Mouse (Mus musculus) heart, adult 2 months (tissue): ENCODE results near the gene Ano1. TPM values are rescaled to one million over a fixed set of nuclear protein-coding genes. Genes with fewer than 3 reads are reported as not detected.
A peak's percentile ranks its signal among the peaks of the same experiment; 100 is the strongest.

Source experiments
- DNase-seq, 2 experiments: peaks; one replicate each; pipeline ENCODE4 v3.0.0; 2021
- H3K27ac ChIP-seq: fragments of 200-600 bp; 2 replicates; pipeline ENCODE4 v1.8.1; 2022
- H3K27me3 ChIP-seq: fragments of 200-500 bp; 2 replicates; pipeline ENCODE4 v1.6.1; 2012; ENCODE audit warnings: mild to moderate bottlenecking, low read length, inconsistent platforms, mixed read lengths; ENCODE audit not compliant: control insufficient read depth, insufficient read depth
- H3K36me3 ChIP-seq: fragments of 200-500 bp; 2 replicates; pipeline ENCODE4 v1.6.1; 2012; ENCODE audit warnings: low read length, inconsistent platforms; ENCODE audit not compliant: control insufficient read depth, insufficient read depth
- H3K4me1 ChIP-seq: fragments of 200-500 bp; 2 replicates; pipeline ENCODE4 v1.6.1; 2011; ENCODE audit warnings: low read length; ENCODE audit not compliant: control insufficient read depth, insufficient read depth
- H3K4me3 ChIP-seq: fragments of 200-600 bp; 2 replicates; pipeline ENCODE4 v1.8.1; 2022
- H3K79me2 ChIP-seq: fragments of 200-500 bp; replicated peaks from 2 replicates; pipeline ENCODE4 v1.6.1; 2012; ENCODE audit warnings: mild to moderate bottlenecking, inconsistent platforms, low read length, moderate library complexity, mixed read lengths; ENCODE audit not compliant: control insufficient read depth, insufficient read depth
- H3K9ac ChIP-seq: fragments of 200-500 bp; 2 replicates; pipeline ENCODE4 v1.6.1; 2012; ENCODE audit warnings: low read depth, mild to moderate bottlenecking, control low read depth, inconsistent platforms, low read length, mixed read lengths
- CTCF ChIP-seq: fragments of 200-600 bp; IDR thresholded peaks from 2 replicates; pipeline ENCODE4 v1.8.1; 2022; ENCODE audit warnings: antibody characterized with exemption, mild to moderate bottlenecking, moderate library complexity
- EP300 ChIP-seq: fragments of 200-500 bp; IDR thresholded peaks from 2 replicates; pipeline ENCODE4 v1.6.1; 2011; ENCODE audit warnings: low read depth, low read length, control low read depth; ENCODE audit not compliant: insufficient read depth
- POLR2A ChIP-seq: fragments of 200-500 bp; IDR thresholded peaks from 2 replicates; pipeline ENCODE4 v1.6.1; 2011; ENCODE audit warnings: mild to moderate bottlenecking, low read depth, low read length, control low read depth; ENCODE audit not compliant: insufficient read depth
- WGBS: fragments of 180-500 bp; shearing (Covaris S2); methylation state at CpG from one replicate; pipeline ENCODE4 v1.1.7; 2018; 5-methylcytosine and 5-hydroxymethylcytosine counted together
- intact Hi-C: fragments of 180-260 bp; cut with DNase I; formaldehyde crosslinking; loops from one replicate; pipeline ENCODE4 v1.15.1; 2025
- long read RNA-seq: library from polyadenylated mRNA; stranded (forward); transcript quantifications from one replicate; pipeline ENCODE4 v2.0.0, GENCODE M21; 2021
- polyA plus RNA-seq: library from polyadenylated mRNA; depleted of rRNA; stranded (reverse); fragments of >200 nt; gene quantifications from 2 replicates; pipeline ENCODE4 v1.2.3, GENCODE M21; 2012; rRNA removed
- total RNA-seq, 2 experiments: library from RNA; stranded (reverse); gene quantifications; 2 replicates each; pipeline ENCODE4 v1.2.3; 2021

Ano1 gene
- total RNA-seq (10 to 100 TPM; 11.1 to 11.7 TPM), polyA plus RNA-seq (11.7 and 12.5 TPM in 2 replicates)
- long read RNA-seq, partial matches to known transcripts, result 1 of 1 reads
- long read RNA-seq, other reads (novel, unspliced or antisense), result 0 of 1 reads

DNA sequence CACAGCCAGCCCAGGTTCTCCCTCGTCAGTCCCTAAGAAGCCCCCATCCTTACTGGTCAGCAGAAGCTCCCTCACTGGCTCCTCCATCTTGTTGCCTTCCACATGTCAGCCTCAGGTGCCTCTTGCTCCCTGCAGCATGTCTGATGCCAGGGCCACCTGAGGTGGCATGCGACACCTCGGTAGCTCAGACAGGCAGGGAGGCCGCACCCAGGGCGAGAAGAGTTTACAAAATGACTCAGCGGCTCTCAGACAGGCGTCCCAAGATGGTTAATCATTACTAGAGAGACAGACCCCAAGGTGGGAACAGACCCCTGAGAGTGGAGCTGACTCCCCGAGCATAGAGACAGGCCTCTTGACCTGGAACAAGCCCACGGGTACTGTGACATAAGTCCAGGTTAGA, at the start of gene Ano1:
Gene Ano1 (minus strand): TSS at position 142 of the 400 bp plus-strand sequence.
- intact Hi-C loops, result no loop called here
- H3K36me3 ChIP-seq, result no peaks in the 10 kb centered on the region
- 87% methylated on average over 9 of the region's 9 CpGs for WGBS
- DNase-seq, result no peak
- H3K4me1 ChIP-seq, result no peaks in the 10 kb centered on the region
- H3K27me3 ChIP-seq, result no peaks in the 10 kb centered on the region
- H3K79me2 ChIP-seq, result no peaks in the 10 kb centered on the region
- no peak within 1 kb of the TSS for H3K9ac ChIP-seq
- H3K4me3 ChIP-seq, result no peak within 1 kb of the TSS
- TF ChIP-seq CTCF (no peak), POLR2A (no peak), EP300 (no peak)
- H3K27ac ChIP-seq, result no peak within 1 kb of the TSS

GRCm38 (mm10) chr7:144798471-144798870, 46.7 kb upstream of the Ano1 start:
- no peak for DNase-seq
- H3K36me3 ChIP-seq, result no peaks in the 10 kb centered on the region
- H3K9ac ChIP-seq, result no peak overlapping the region
- TF ChIP-seq POLR2A (no peak), CTCF (peak; percentile 68), EP300 (no peak)
- H3K27ac ChIP-seq, result no peak overlapping the region
- H3K4me1 ChIP-seq, result peaks cover 2% of the 10 kb centered on the region; the same call in 1 of the 2 replicates
- no peaks in the 10 kb centered on the region for H3K27me3 ChIP-seq
- WGBS, result 57% methylated on average over 1 of the region's 1 CpGs
- no peak overlapping the region for H3K4me3 ChIP-seq
- intact Hi-C loops, result loop anchor here (1.0 kb wide), 1 partner anchor 96 kb away; no protein-coding TSS in a partner anchor
- H3K79me2 ChIP-seq, result no peaks in the 10 kb centered on the region

GRCm38 (mm10) chr7:144796986-144797735, 45.4 kb upstream of the Ano1 start:
- DNase-seq, result no peak
- H3K36me3 ChIP-seq, result no peaks in the 10 kb centered on the region
- intact Hi-C loops, result no loop called here
- no peak overlapping the region for H3K9ac ChIP-seq
- peaks cover 2% of the 10 kb centered on the region; the same call in 1 of the 2 replicates for H3K4me1 ChIP-seq
- WGBS, result 69% methylated on average over 17 of the region's 17 CpGs
- TF ChIP-seq POLR2A (no peak), CTCF (no peak), EP300 (no peak)
- H3K79me2 ChIP-seq, result no peaks in the 10 kb centered on the region
- no peaks in the 10 kb centered on the region for H3K27me3 ChIP-seq
- H3K4me3 ChIP-seq, result no peak overlapping the region
- H3K27ac ChIP-seq, result no peak overlapping the region

GRCm38 (mm10) chr7:144795976-144796474, 44.3 kb upstream of the Ano1 start:
- Histone ChIP-seq H3K27me3 (no peaks in the 10 kb centered on the region), H3K27ac (peak overlapping the region; percentile 36; the same call in 1 of the 2 replicates), H3K4me1 (peaks cover 2% of the 10 kb centered on the region; the same call in 1 of the 2 replicates), H3K36me3 (no peaks in the 10 kb centered on the region), H3K79me2 (no peaks in the 10 kb centered on the region), H3K9ac (no peak overlapping the region), H3K4me3 (no peak overlapping the region)
- intact Hi-C loops, result no loop called here
- DNase-seq, result peak in 1 of 2 experiments; percentile 14
- WGBS, result 45% methylated on average over 9 of the region's 9 CpGs
- no peak for TF ChIP-seq EP300
- no peak for TF ChIP-seq POLR2A
- no peak for TF ChIP-seq CTCF

- TF ChIP-seq POLR2A, result no peak
- TF ChIP-seq EP300, result no peak
- TF ChIP-seq CTCF, result no peak
- Histone ChIP-seq H3K36me3 (no peaks in the 10 kb centered on the region), H3K27ac (no peak overlapping the region), H3K4me1 (peaks cover 2% of the 10 kb centered on the region; the same call in 1 of the 2 replicates), H3K27me3 (no peaks in the 10 kb centered on the region), H3K9ac (no peak overlapping the region), H3K4me3 (no peak overlapping the region), H3K79me2 (no peaks in the 10 kb centered on the region)
- intact Hi-C loops, result no loop called here
- no peak for DNase-seq
- 68% methylated on average over 10 of the region's 10 CpGs for WGBS
Observed at GRCm38 (mm10) chr7:144793296-144793695, 41.5 kb upstream of the Ano1 start.

GRCm38 (mm10) chr7:144791426-144791825, 39.7 kb upstream of the Ano1 start:
- H3K4me3 ChIP-seq, result no peak overlapping the region
- peaks cover 2% of the 10 kb centered on the region; the same call in 1 of the 2 replicates for H3K4me1 ChIP-seq
- no peaks in the 10 kb centered on the region for H3K36me3 ChIP-seq
- H3K79me2 ChIP-seq, result no peaks in the 10 kb centered on the region
- no peak for TF ChIP-seq CTCF
- TF ChIP-seq EP300, result no peak
- TF ChIP-seq POLR2A, result no peak
- no peak overlapping the region for H3K27ac ChIP-seq
- intact Hi-C loops, result no loop called here
- DNase-seq, result no peak
- H3K9ac ChIP-seq, result no peak overlapping the region
- no peaks in the 10 kb centered on the region for H3K27me3 ChIP-seq
- WGBS, result 84% methylated on average over 7 of the region's 7 CpGs
